Mouse (Mus musculus) left cerebral cortex, adult 8-10 months (tissue): ENCODE measurements around the gene Calm4. TPM values are rescaled to one million over a fixed set of nuclear protein-coding genes. Genes with fewer than 3 reads are reported as not detected.
"Not testable (repeated sequence)": the region's sequence is repeated elsewhere in the genome, so short reads cannot be mapped to it uniquely, and the experiment has no call there.

Experiments used
- DNase-seq, 2 experiments: peaks; one replicate each; pipeline ENCODE4 v3.0.0; 2022; ENCODE audit warnings: low spot score in 2 of 2
- total RNA-seq, 4 experiments: library from RNA; stranded (reverse); gene quantifications; 2 replicates each; pipeline ENCODE4 v1.2.4; 2022

Gene Calm4
- not detected for total RNA-seq

DNA sequence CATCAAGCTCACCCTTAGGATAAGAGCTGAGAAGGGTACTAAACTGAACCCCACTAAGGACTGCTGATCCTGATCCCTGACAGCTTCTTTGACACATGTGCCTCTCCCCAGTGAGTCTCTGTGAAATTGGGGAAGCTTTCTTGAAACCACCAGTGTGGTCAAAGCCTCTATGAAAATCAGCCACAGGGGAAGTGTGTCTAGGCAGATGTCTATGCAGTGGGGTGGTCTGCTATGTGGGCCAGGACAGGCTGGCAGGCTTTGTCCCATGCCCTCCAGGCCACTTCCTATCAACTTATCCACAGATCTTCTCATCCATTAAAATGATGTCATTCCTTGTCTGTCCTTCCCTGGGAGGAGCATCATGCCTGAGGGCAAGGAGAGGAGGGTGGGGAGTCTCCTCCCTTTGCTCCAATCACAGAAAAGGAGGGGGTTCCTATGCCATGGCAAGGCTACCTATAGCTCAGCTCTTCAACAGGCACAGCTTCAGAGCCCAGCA lies at the start of gene Calm4:
Calm4 (plus strand) TSS at position 446 of the 496 bp plus-strand sequence.
- DNase-seq, result not testable (repeated sequence)

DNA sequence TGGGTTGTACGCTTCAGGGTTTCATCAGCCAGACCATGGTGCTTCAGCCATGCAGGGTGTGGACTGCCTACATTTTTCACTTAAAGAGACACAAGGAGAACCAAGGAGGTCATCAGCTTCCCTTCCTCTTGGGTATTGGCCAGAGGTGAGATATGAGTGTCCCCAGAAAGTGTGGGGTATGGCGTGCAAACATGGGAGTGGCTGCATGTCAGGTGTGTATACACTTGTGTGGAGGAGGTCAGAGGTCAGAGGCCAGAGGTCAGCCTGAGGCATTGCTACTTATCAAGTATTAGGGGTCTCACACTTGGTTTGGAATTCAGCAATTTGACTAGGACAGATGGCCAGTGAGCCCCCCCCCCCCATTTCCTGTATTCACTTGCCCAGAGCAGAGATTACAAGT lies 49.0 kb upstream of the Calm4 start:
- DNase-seq, result no peak

DNA sequence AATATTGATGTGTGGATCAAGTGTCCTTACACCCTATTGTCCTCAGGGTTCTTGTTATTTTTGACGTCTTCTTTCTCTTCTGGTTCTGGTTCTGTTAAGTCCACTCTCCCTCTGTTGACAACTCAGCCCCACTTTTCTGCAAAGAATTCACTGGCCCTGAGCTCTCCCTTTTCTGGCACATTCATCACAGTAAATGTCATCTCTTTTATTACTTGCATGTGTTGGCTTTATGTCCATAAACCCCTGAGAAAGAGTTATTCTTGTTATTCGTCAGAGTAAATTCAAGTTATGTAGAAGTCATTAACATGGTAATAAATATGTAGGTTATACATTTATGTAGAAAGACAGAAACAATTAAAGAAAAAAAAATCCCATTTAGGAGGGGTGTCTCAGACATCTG lies 48.0 kb upstream of the Calm4 start:
- no peak for DNase-seq

DNA sequence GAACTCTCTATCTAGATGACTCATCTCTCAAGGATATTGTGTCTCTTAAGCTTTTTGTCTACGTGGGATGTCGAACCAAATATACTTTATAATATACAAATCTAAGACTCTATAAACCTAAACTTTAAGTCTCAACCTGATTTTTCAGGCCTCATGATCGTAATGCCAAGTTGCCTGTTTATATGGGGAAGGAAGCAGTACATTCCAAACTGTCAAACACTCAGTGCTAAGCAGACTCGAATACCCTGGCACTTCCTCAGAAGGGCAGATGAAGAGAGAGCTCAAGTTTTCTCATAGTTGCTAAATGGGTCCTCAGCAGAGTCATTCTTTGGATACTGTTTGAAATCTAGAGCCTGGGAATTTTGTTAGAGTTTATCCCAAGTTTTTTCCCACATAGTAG lies 40.9 kb upstream of the Calm4 start:
- no peak for DNase-seq

DNA sequence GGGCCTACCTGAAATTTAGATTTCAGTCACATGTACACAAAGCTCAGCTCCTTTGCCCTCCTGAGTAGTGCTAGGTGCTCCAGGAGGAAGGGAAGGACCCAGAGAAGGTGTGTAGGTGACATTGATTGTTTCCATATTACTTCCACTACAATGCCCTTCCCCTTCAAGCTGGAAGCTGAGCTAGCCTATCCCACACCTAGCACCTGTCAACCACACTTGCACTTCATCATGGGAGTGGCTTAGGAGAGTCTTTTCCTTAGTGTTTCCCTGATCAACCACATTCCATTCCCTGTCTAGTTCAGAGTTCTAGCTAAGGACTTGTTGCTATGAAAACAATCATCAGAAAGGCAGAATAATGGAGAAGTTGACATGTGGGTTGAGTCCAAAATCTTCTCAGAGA lies 38.8 kb upstream of the Calm4 start:
- DNase-seq, result no peak

DNA sequence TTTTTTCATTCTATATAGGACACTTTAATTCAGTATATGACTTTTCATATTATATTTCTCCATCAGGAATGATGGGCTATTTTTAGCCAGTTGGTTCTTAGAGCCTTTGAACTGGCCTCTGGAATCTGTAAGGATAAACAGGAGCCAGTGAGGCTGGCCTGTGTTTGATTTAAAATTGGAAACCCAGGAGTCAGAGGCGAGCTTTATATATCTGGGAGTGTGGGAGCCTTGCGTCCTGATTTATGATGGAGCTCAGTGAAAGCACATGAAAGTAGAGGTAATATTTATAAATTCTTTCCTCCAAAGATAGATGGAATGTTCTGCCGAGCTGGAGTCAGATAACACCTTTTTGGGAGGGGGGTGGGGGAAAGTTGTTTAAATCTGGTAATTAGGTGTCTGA lies 38.2 kb upstream of the Calm4 start:
- DNase-seq, result no peak

DNA sequence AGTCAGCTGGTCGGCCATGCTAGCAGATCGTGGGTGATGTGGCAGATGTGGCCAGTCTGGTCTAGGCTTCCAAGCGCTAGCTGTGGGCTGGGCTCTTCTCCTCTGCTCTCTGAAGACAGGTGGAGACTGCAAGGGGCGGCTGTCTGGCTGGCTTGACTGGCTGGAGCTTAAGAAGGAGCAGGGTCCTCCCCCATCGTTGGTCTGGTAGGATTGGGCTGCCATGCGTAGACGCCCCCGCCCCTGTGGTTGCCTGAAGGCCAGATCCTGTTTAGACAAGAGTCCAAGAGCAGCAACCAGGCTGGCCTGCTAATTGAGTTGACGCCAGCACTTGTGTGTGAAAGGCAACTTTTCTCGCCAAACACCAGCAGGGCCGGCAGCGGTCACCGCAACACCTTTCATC lies 33.4 kb upstream of the Calm4 start, which contains the start of gene Calml3:
Calml3 (minus strand) TSS at position 131 of the 400 bp plus-strand sequence.
- DNase-seq, result no peak

DNA sequence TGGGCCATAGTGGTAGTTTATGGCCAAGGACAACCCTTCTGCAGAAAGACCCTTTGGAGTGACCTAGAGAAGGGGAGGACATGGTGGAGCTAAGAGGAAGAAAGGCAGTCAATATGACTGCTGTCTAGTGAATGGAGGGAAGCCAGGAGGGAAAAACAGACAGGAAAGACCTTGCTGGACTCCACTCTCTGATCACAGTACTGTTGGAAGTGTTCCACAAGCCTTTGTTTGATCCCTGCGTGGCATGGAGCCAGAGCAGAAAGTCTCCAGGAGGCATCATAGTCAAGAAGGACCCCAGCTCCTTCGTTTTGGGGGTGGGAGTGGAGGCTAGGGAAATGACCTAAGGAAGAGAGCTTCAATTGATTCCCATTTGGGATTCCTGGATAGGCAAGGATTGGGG lies 32.4 kb upstream of the Calm4 start:
- DNase-seq, result no peak

DNA sequence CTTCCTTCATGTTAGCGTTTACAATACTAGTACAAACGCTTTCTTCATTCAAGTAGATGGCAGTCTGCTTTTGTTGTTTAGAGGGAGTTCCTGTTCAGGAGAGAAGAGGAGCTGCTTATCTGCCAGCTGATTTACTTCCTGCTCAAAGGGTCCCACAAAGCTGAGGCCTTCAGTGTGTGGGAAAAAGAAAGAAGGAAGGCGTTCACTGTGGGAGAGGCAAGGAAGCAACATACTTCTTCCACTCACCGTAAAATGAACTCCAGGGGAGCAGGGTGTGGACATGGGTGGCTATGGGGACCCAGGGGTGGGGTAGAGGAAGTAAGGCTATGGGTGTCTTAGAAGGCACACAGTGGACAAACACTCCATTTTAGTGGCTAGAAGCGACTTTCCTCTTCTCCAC lies 31.9 kb upstream of the Calm4 start:
- DNase-seq, result no peak

DNA sequence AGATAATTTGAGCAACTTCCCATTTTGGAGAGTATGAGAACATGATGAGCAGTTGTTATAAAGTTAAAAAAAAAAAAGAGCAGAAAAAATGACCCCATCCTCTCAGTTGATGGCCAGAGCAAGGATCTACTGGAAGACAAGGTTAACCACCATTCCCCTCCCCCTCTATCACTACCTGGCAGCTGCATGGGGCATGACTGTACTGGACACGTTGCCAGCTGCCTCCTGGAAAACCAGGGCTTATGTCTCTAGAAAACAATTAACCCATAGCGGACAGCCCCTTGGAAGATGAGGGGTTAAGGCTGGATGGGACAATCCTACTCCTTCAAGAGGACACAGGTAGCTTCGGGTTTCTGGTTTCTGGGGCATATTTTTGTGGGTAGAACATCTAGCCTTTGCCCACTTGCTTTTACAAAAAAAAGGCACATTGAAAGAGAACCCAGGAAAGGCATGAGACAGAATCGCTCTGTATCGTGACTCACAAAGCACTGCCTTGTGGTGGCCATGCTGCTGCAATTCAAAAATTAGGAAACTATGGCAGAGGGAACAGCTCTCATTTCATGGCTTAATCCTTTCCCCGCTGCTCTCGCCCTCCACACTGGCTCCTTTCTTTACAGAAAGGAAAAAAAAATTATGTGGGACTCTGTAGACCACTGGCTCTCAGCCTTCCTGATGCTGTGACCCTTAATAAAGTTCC lies 30.3 kb upstream of the Calm4 start:
- DNase-seq, result no peak

DNA sequence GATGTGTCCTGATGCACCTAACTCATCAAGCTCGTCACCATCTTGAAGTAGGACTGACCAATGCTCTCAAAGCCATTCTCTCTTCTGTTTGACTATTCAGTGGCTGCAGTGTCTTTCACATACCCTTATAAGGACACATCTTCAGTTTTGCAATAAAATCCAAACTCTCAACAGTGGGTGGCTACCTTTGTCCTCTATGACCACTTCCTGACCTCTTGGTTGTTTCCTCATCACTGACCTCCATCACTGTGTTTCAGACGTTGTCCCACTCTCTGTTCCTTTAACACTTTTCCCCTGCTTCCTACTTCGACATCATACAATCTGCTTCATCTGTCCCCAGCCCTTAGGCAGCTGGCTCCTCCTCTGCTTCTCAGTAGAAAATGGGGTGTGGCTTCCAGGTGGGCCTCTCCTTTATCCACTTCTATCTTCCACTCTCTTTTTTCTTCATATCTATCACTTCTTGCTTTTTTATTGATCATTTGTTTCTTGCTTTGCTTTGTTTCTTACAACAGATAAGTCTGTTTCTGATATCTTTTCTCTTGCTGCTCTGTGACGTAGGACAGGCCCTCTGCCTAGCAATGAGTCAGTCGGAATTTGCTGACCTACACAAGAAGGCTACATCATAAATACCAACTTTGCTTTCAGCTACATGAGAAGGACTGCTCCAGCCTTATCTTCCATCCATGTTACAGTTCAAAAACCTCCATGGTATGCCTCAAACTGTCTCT lies 19.4 kb upstream of the Calm4 start:
- DNase-seq, result no peak

DNA sequence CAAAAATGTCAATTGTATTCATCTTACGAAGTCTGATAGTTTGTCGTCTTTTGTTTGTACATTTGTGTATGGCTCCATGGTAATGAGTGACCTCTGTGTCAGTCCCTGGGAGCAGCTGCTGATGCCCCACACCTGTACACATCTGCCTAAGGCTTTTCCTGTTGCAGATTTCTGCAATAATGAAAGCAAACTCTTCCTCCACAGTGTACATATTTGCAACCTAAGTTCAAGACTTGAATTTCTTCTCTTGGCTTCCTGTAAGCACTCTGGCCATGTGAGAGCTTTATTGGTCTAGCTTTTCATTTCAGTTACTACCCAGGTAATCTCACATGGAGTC lies 18.8 kb upstream of the Calm4 start:
- no peak for DNase-seq

DNA sequence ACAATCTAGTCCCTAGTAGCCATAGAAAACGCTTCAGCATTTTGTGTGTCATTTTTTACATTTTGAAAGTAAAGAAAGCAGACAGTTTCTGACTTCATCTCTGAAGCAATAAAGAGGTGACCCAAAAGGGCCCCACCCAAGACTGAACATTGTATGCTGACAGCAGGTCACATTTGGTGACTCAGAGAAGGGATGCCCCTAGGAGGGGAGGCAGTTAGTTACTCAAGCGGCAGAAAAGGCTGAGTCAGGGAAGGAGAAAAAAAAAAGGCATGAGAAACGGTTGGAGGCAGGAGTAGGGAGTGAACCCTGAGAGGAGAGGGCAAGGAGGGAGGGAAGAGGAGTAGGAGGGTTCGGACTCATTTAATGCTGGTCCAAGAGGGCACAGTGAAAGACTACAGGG lies 15.5 kb upstream of the Calm4 start:
- DNase-seq, result no peak

DNA sequence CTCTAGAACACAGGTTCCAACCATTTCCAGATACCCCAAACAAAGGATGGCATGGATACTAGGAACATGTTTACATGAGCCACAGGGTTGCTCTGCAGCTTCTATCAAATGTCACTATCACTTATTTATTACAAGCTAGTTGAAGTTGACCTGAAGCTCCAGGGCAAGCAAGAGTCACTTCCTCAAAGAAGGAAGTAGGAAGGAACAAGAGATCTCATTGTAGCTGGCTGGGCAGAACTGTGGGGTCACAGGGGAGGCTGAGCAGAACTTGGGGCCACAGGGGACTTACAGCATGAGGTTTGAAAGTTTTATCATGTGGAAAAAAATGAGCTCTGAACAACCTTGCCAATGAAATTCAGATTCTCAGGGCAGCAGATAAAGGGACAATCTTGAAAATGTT lies 11.8 kb upstream of the Calm4 start:
- DNase-seq, result no peak

DNA sequence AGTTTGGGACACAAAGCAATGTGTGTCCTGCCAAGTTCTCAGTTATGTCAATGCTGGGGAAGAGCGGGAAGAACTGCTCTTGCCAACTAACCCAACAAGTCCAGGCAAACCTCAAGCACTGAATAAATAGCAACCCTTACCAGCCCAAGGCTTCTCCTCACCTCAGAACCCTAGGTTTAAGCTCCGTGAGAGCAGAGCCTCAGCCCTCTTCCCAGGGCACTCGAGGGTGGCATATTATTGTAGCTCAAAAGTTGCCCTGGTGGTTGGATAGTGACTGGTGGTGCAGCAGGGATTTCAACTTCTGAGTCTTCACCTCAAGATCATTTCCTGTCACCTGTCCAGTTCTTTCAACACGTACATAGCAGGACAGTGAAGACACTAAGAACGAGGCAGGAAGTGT lies 6.0 kb upstream of the Calm4 start:
- DNase-seq, result no peak

DNA sequence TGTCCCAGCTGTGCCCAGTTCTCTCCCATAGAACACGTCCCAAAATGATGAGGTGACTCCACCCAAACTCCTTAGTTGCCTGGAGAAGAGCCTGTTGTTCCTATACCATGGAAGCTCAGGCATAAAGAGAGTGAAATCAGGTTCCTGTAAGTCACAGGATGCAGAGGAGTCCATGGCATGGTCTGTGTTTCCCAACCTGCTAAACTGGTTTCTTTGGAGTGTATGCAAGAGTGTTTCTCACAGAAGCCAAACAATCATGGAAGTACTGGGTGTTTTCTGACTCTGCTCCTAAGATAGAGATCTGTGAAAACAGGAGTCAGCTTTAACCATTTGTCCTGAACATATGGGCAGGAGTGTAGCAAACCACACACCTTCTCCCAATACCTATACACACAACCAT lies 5.6 kb upstream of the Calm4 start:
- DNase-seq, result no peak

DNA sequence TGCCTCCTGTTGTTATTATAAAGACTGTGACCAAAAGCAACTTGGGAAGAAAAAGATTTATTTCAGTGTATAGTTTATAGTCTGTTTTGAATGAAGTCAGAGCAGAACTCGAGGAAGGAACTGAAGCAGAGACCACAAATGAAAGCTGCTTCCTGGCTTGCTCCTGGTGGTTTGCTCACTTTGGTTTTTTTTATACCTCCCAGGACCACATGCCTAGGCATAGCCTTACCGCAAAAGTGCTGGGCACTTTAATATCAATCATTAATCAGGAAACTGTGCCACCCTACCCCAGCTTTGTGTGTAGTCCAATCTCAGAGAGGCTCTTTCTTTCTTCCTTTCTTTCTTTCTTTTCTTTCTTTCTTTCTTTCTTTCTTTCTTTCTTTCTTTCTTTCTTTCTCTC lies 5.1 kb upstream of the Calm4 start:
- DNase-seq, result no peak

DNA sequence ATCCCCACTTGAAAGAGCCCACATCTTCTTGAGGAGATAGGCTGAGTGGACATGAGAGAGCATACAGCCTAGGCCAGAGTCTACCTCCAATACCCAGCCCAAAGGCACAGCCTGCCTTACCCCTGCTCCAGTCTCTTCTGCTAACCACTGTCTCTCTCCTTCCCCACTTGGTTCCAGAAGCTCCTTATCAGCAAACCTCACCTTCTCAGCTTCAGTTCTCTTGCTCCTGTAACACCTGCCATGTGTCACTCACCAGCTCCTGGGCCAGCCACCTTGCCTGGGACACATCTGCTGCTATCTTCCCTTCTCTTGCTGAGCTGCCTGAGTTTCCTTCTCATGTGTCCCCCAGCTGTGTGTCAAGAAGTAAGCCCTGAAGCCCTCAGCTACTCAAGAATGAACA lies 3.9 kb upstream of the Calm4 start:
- not testable (repeated sequence) for DNase-seq

DNA sequence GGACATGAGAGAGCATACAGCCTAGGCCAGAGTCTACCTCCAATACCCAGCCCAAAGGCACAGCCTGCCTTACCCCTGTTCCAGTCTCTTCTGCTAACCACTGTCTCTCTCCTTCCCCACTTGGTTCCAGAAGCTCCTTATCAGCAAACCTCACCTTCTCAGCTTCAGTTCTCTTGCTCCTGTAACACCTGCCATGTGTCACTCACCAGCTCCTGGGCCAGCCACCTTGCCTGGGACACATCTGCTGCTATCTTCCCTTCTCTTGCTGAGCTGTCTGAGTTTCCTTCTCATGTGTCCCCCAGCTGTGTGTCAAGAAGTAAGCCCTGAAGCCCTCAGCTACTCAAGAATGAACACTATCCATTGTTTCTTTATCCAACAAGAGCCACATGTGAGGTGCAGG lies 3.1 kb downstream of the Calm4 start:
- DNase-seq, result not testable (repeated sequence)

DNA sequence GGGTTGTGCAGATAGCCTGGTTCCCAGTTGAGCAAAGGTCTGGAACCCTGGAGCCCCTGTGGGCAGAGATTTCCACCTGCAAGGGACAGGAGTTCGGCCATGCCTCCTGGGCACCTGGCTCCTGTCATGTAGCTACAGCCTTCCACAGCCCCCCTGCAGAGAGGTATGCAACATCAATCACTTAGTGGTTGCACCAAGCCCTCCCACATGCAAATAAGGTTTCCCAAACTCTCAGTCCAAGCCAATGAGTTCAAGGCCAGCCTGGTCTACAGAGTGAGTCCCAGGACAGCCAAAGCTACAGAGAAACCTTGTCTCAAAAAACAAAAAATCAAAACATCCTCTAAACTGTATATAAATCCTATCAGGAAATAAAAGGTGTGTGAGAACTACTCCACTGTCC lies 12.8 kb downstream of the Calm4 start:
- no peak for DNase-seq

DNA sequence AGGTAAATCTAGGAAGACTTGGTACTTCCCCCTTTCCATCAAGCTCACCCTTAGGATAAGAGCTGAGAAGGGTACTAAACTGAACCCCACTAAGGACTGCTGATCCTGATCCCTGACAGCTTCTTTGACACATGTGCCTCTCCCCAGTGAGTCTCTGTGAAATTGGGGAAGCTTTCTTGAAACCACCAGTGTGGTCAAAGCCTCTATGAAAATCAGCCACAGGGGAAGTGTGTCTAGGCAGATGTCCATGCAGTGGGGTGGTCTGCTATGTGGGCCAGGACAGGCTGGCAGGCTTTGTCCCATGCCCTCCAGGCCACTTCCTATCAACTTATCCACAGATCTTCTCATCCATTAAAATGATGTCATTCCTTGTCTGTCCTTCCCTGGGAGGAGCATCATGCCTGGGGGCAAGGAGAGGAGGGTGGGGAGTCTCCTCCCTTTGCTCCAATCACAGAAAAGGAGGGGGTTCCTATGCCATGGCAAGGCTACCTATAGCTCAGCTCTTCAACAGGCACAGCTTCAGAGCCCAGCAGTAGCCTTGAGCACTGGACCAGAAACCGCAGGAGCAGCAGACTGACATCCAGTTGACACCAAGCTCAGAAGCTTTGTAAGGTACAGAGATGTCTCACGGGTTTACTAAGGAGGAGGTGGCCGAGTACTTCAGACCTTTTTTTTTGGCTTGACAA lies 16.2 kb downstream of the Calm4 start, which contains the start of gene Calm5:
Calm5 (plus strand) TSS at position 526 of the 686 bp plus-strand sequence.
- DNase-seq, result not testable (repeated sequence)

DNA sequence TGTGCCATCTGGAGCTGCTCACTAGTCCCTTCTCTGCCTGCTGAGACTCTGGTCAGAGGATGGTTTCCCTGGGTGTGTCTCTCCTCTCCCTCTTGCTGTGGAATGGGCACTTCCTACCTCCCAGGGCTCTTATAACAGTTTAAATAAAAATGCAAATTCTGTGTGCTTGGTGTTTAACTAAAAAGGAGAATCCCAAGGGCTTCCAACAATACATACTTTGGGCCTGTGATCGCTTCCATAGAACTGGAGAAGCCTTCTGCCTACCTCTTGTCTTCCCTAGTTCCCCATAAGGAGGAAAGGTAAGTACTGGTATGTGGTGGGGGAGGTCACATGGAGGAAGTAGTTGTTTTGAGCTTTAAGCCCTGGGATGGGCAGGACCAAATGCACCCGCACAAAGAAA lies 17.3 kb downstream of the Calm4 start:
- no peak for DNase-seq
